Mouse (Mus musculus) erythroblast, embryonic 14.5 days (primary cell): ENCODE measurements around the gene Myod1.

Experiments used
- GATA1 ChIP-seq: IDR thresholded peaks from 2 replicates; pipeline ENCODE4 v1.6.1; 2012; ENCODE audit warnings: low read length, inconsistent platforms, mixed read lengths
- TAL1 ChIP-seq: IDR thresholded peaks from 3 replicates; pipeline ENCODE4 v1.6.1; 2012; ENCODE audit warnings: low read length, inconsistent platforms, mixed read lengths

DNA sequence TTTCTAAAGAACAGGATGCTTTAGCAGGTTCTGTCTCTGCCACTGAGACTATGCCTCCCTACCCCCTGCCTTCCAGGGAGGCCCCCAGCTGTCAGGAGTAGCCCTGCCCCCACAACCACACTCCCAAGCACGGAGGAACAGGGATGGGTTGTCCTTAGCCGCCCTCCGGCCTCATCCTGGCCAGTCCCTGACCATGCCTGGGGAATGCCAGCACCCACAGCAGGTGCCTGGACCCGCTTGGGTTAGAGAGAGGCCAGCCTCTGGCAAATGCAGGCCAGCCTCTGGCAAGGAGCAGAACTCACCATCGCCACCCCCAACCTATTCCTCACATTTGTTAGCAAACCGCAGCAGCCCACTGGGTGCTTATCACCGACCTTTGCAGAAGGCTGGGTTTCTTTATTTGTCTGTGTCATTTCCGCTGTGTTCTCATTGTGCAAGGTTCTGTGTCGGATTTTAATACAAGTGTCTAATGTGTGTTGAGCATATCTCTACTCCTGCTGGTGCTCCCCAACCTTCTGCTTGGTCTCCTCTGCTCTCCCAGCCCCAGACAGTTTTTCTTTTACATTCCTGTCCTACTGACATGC, 26.1 kb upstream of the Myod1 start:
- TF ChIP-seq GATA1 (no peak), TAL1 (no peak)
